Mouse (Mus musculus): ENCODE measurements around the gene Mttp. TPM values are rescaled to one million over a fixed set of nuclear protein-coding genes. Genes with fewer than 3 reads are reported as not detected.

Mttp gene
- total RNA-seq, 1 experiment from 2014 or later: 22.6 TPM

GRCm38 (mm10) chr3:138134528-138134927, 10.2 kb downstream of the Mttp start:
- DNase-seq: no peak

DNA sequence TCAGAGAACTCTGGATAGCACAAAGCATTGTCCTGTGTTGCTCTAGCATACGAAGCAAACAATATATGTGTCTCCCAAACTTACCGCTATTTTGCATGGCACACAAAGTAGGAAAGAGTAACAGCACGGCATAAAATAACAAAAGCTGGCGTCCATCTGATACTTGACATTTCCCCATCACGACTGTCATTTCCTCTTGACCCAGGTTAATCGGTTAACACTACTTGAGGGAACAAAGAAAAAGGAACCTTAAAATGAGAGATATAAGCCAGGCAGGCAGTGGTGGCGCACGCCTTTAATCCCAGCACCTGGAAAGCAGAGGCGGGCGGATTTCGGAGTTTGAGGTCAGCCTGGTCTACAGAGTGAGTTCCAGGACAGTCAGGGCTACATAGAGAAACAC, 10.9 kb downstream of the Mttp start:
- DNase-seq: no peak

DNA sequence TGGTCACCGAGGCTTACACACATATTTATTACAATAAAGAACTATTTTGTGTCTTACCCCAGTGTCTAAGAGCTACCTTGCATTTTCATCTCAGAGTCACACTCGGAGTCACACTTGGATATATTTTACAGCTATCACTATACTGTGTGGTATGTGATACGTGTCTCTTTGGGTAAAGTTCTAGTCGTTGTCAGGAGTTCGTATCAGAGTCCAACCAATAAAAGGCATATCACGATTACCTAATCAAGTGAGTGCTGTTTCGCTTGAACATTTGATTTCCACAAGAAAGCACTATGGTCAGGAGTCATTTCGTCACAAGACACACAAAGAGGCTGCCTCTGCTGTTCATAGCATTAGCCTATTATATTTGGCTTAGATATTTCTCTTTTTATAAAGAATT, 11.3 kb downstream of the Mttp start:
- no peak for DNase-seq

GRCm38 (mm10) chr3:138131168-138131567, 13.6 kb downstream of the Mttp start:
- DNase-seq: no peak

GRCm38 (mm10) chr3:138130692-138131091, 14.1 kb downstream of the Mttp start:
- no peak for DNase-seq

GRCm38 (mm10) chr3:138129110-138129509, 15.7 kb downstream of the Mttp start:
- no peak for DNase-seq

DNA sequence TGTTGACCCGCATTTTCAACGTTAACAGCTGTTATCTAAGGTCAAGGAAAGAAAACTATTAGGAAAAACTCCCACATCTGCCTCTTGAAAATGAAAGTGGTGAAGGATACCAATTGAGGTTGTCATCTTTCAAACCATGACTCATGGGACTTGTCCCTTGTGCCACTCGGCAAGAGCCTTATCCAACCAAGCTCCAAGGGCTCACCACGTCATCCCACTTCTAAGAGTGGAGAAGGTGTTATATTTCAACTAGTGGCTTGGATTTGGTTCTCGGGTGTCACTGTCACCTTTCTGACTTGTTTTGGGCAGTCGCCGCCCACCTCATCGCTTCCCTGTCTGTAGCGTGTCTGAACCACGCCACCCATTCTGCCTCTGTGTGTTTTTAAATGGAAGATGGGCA, 20.9 kb downstream of the Mttp start:
- no peak for DNase-seq

DNA sequence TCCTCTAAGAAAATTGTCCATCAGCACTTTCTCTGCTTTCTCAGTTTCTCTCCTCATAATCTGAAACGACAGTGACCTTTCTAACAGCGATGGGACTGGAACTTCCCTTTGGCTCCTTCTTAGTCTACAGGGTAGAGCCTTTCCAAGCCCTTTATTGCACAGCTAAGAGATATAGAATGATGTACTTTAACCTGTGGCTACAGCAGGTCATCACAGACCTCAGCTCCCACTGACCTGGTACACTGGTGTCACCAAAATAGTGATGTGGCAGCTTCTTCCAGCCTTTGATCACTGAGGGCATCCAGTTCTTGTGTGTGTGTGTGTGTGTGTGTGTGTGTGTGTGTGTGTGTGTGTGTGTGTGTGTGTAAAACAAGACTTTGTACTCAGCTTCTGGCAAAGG, 23.3 kb downstream of the Mttp start:
- no peak for DNase-seq

DNA sequence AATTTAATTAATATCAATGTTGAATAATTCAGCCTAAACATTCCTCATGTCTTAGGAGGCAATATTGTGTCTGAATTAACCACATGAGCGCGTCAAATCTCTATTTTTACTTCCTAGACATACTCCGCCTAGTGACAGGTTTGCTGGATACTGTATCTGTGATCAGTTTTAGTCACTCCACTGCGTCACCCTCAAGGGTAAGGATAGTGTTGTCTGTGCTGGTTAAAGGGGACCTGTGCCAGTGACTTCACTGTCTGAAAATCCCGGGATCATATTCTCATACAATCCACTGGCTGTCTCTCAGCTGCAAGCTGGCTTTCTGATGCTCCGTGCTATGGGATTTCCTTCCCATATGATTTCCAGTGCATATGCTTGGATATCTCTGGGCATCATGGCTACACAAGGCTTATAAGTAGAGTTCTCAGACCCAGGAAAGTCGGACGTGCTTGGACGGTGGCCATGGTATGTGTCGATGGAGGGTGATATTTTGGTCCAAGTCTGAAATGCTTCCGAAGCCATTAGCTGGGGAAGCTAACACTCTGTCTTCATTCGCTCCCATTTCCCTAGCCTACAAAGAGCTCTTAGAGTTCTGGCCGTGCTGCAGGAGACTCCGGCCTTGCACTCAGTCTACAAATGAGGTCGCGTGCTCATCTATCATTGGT, 25.2 kb downstream of the Mttp start:
- no peak for DNase-seq

DNA sequence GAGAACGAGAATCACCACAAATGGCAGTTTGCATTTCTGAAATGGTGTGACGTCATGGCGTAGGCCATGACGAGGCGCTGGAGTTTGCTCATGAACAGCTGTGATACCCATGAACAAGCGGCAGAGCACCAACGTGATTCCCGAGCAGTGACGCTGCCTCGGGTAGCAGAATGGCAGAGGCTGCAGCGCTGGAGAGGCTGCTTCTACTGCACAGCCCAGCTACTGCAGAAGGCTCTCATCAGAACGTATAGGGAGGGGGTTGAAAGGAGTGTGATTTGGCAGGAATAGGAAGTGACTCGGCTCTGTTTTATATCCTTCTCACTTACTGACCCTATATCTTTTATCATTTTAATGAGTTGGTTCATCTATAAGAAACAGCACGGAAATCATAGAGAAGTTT, 25.9 kb downstream of the Mttp start:
- no peak for DNase-seq

- no peak for DNase-seq
Measured at GRCm38 (mm10) chr3:138118392-138118791, 26.4 kb downstream of the Mttp start.

DNA sequence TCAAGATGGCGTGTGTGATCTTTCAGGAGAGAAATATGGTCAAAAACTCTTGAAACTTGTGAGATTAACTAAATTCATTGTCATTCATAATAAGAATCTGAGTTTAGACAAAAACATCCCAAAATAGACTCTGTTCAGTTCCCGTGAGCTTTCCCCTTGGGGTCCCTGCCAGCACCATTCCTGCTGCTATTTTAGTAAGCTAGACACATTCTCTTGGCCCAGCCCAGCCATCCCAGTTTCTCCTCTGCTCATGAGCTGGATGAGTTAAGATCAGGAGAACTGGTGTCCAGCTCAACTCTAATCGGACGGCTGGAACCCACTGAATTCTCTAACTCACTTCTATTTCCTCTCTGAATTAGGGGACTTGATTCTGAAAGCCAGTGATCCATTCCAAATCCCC, 27.9 kb downstream of the Mttp start:
- DNase-seq: no peak

- peak; percentile 33 for DNase-seq
Measured at GRCm38 (mm10) chr3:138114106-138114505, 30.7 kb downstream of the Mttp start.

GRCm38 (mm10) chr3:138110910-138111782, 33.6 kb downstream of the Mttp start:
- no peak for DNase-seq

DNA sequence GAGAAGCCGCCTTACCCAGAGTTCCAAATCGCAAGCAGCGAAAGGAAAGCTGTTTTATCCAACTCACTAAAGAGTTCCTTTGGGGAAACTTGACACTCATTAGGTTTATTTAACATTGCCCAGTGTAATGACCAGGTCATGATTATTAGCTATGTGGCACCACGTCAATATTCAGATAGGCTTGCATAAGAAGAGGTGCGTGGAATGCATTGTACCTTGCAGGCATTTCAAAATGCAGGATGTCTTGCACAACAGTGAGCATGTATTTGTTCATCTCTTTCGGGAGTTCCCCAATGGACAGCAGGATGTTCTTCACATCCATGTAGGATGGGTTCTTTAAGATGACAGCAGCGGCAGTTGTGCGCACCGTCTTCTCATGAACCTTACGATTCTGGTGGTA, 37.9 kb downstream of the Mttp start:
- DNase-seq: no peak

- DNase-seq: peak; percentile 42
Measured at GRCm38 (mm10) chr3:138105056-138105455, 39.7 kb downstream of the Mttp start.

DNA sequence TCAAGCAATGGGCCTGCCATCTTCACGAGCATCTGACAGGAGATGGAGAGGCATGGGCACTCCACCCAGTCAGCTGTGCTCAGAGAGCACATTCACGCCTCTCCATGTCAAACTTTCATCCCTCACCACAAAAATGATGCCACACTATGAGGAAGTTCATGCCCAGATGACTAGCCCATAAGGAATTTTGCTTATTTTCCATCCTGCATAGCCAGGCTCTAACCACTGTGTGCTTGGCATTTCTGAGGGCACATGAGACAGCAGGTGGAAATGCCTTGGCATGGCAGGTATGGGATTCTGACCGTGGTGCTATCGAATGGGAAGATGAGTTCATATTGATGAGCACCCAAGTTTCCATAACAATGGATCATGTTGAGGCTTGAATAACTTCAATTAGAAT, 41.1 kb downstream of the Mttp start:
- DNase-seq: no peak

DNA sequence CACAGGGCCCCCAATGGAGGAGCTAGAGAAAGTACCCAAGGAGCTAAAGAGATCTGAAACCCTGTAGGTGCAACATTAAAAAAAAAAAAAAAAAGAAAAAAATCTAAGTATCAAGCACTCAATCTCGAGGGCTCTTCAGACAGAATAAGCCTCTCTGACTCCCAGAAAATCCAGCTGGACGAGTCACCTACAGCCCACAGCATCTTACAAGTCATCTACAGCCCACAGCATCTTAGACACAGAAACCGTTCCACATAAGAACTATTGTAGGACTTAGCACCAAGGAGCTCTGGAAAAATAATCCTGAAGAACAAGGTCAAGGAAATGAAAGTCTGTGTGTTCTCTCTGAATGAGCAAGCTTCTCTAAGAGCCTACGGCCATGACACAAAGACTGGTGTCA, 42.8 kb downstream of the Mttp start:
- no peak for DNase-seq

GRCm38 (mm10) chr3:138097718-138098117, 47.0 kb downstream of the Mttp start:
- peak; percentile 43 for DNase-seq

GRCm38 (mm10) chr3:138096263-138097028, 48.3 kb downstream of the Mttp start:
- peak; percentile 48 for DNase-seq

DNA sequence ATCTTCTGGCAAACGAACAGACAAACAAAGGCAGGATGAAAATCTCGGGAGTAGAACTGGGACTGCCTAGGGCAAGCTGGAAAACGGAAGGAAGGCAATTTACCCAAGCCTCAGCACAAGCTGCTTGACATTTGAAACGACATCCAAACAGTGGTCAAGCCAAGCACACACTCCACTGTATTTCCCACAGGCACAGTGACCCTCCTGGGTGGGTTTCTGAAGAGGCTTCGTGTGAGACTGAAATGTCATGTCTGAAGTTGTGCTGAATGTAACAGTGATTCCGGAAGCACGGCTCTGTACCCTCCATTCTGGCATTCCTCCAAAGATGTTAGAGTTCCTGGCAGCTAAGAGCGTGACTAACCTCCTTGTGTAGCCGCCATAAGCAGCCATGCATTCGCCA, 49.0 kb downstream of the Mttp start:
- DNase-seq: peak; percentile 24

DNA sequence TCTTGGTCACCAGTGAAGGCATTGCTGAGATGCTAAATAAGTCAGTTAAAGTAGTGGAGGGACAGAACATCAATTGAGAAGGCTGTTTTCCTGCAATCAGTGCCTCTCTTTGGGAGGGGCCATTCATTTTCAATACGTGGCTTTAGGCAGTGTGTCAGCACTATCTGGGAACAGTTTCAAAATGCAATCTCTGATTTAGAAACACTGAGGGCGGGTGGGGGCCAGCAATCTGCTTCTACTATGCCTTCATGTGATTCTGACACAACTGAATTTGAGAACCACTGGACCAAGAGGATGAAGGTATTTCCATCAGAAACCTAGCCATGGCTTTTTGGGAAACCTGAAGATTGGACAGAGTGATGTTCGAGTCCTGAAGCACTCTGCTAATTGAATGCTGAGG, 49.5 kb downstream of the Mttp start:
- DNase-seq: peak; percentile 22

GRCm38 (mm10) chr3:138083896-138084295, 60.9 kb downstream of the Mttp start:
- no peak for DNase-seq

All from adrenal gland, postnatal 14 days (tissue).